Mouse (Mus musculus) splenic B cell, adult 2 months (primary cell): Measurements from ENCODE around the gene Gatc.
"Not testable (repeated sequence)": the region's sequence is repeated elsewhere in the genome, so short reads cannot be mapped to it uniquely, and the experiment has no call there.

ENCODE experiments used
- DNase-seq: peaks from one replicate; pipeline ENCODE4 v3.0.0-alpha.2; 2011; ENCODE audit warnings: low read depth, low spot score
- H3K27me3 ChIP-seq: 2 replicates; pipeline ENCODE4 v1.6.1; 2012; ENCODE audit warnings: mild to moderate bottlenecking, low read length, moderate library complexity, mixed read lengths; ENCODE audit not compliant: control insufficient read depth, poor library complexity, insufficient read depth, severe bottlenecking
- H3K36me3 ChIP-seq: 2 replicates; pipeline ENCODE4 v1.6.1; 2012; ENCODE audit warnings: mild to moderate bottlenecking, low read length, moderate library complexity, mixed read lengths; ENCODE audit not compliant: control insufficient read depth, poor library complexity, insufficient read depth, severe bottlenecking

The Gatc gene

DNA sequence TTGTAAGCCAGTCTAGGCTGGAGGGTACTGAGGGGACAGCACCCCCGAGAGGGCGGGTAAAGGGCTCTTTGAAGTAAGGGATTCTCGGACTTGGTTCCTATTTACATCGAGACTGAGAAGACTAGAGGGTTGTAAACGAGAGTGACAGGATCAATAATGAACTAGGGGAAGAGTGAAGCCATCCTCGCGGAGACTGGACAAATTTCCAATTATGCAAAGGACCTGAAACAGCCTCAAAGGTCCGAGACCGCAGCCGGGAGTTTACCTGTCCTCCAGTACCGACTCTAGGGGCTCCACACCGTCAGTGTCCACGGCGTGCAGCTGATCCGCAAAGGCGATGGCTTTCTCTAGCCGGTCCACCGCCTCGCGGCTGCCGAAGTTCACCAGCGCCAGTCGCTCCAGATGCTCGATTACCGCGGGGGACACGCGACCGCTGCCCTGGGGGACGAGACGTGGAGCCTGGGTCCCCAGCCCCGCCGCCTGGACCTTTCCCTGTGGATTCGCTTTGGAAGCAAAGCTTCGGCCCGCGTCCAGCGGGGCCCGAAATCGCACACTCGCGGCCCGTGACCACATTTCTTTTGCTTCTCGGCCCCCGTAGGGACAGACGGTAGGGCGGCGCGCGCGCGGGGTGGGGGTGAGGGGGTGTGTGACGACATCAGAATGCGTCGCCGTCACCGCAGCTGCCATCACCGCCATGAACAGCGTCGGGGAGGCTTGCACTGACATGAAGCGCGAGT lies at the start of gene Gatc, which contains the start of gene Triap1:
TSS of gene Gatc (minus strand) at position 602 of the 737 bp plus-strand sequence.
TSS of gene Triap1 (plus strand) at position 649 of the 737 bp plus-strand sequence.
- peaks cover 13% of the 10 kb centered on the region for H3K36me3 ChIP-seq
- peak; percentile 92 for DNase-seq
- no peaks in the 10 kb centered on the region for H3K27me3 ChIP-seq

DNA sequence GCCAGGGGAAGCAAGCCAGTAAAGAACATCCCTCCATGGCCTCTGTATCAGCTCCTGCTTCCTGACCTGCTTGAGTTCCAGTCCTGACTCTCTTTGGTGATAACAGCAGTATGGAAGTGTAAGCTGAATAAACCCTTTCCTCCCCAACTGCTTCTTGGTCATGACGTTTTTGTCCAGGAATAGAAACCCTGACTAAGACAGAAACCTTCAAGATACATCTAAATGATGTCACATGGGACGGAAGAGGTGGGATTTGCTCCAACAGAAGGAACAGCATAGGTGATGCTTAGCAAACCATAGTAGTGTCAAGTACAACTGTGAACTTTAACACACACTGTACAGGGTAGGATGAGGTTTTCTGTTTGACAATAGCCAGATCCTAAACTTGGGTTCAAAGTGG lies 37.9 kb upstream of the Gatc start:
- not testable (repeated sequence) for DNase-seq, H3K36me3 ChIP-seq, H3K27me3 ChIP-seq

DNA sequence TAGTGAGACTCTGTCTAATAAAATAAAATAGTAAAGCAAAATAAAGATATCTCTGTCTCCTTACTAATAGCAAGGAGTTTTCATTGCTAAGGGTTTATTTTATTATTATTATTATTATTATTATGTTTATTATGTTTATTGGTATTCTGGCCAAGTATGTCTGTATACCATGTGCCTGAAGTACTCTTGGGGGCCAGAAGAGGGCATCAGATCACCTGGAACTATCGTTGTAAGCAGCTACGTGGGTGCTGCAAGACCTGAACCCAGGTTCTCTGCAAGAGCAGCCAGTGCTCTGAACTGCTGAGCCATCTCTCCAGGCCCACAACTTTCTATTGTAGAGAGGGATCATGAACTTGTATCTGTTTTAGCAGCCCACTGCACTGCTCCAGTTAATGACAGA lies 34.5 kb upstream of the Gatc start:
- Histone ChIP-seq H3K36me3 (no peaks in the 10 kb centered on the region), H3K27me3 (0 out of 2 replicates have a peak, but pooled peaks cover 1% of the 10 kb centered on the region)
- DNase-seq = peak; percentile 17

DNA sequence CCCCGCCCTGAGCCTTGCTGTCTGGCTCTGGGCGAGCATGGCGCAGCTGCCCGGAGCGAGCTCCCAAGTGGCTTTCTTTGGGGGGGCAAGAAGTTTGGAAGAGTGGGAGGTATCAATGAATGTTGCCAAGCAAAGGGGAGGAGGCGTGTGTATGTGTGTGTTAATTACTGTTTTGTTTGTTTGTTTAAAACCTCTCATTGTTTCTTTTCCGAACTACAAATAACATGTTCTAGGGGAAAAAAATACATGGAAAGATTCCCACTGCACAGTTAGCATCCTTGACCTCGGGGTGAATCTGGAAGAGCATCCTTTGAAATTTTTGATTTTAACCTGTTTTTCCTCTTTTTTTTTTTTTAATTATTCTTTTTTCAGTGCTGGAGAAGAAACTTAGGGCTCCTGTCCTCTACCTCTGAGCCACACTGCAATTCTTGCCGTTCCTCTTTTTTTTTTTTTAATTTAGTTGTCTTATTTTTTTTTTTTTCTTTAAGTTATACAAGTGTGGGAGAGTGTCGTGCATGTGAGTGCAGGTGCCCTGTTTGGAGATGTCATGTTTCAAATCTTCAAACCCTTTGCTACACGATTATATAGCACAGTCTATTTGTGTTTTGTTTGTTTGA lies 33.3 kb upstream of the Gatc start:
- Histone ChIP-seq H3K27me3 (no peaks in the 10 kb centered on the region), H3K36me3 (no peaks in the 10 kb centered on the region)
- no peak for DNase-seq

DNA sequence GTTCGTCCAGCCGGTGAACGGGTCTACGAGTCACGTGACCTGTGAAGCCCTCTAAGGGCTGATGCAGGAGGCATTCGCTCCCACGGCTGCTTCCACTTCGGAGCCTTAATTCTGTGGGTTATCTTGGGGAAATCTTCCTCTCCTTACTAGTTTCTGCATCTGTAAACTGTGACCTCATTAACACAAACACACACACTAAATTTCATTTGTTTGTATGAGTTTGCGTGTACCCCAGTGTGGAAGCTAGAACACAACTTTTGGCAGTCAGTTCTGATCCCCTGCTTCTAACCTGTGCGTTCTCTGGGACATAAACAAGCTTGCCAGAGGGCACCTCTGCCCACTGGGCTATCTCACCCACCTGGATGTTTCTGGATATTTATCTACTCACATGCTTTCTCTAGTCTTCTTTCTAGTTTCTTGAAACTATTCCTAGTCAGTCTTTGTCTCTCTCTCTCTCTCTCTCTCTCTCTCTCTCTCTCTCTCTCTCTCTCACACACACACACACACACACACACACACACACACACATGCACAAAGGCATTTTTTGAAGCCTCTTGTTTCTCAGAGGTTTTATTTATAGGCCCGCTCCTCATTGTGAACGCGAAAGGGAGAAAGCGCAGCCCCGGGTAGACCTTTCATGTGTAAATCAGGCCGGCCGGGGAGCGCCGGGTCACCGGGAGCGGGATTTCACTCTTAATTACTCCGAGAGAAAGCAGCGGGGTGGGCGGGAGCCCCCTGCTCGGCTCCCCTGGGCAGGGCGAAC lies 32.6 kb upstream of the Gatc start:
- DNase-seq = no peak
- H3K36me3 ChIP-seq = no peaks in the 10 kb centered on the region
- no peaks in the 10 kb centered on the region for H3K27me3 ChIP-seq

DNA sequence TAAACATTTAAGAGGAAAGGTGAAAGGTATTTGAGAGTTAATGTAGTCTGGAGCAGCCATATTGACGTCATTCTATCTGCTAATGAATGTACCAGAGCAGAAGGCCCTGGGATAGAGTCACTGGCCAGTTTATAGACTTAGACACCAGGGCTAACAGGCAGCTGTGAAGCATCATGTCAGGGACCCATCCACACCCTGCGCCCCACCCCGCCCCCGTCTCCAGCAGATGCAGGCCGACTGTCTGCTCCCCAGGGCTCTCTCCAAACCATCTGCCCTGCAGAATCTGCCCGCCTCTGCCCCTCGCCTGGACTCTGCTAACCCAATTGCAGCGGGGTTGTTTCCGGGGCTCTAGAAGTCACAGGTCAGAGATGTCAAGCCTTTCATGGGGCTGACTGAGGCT lies 30.8 kb upstream of the Gatc start:
- no peak for DNase-seq
- Histone ChIP-seq H3K36me3 (no peaks in the 10 kb centered on the region), H3K27me3 (no peaks in the 10 kb centered on the region)

DNA sequence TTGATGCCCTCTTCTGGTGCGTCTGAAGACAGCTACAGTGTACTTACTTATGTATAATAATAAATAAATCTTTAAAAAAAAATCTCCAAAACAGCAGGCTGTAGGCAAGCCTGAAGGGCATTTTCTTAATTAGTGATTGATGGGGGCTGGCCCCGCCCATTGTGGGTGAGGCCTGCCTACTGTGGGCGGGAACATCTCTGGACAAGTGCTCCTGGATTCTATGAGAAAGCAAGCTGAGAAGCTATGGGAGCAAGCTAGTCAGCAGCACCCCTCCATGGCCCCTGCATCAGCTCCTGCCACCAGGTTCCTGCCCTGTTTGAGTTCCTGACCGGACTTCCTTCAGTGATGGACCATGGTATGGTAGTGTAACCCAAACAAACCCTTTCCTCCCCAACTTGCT lies 23.8 kb upstream of the Gatc start:
- H3K27me3 ChIP-seq = no peaks in the 10 kb centered on the region; the same call in 1 of the 2 replicates
- DNase-seq = no peak
- H3K36me3 ChIP-seq = no peaks in the 10 kb centered on the region

DNA sequence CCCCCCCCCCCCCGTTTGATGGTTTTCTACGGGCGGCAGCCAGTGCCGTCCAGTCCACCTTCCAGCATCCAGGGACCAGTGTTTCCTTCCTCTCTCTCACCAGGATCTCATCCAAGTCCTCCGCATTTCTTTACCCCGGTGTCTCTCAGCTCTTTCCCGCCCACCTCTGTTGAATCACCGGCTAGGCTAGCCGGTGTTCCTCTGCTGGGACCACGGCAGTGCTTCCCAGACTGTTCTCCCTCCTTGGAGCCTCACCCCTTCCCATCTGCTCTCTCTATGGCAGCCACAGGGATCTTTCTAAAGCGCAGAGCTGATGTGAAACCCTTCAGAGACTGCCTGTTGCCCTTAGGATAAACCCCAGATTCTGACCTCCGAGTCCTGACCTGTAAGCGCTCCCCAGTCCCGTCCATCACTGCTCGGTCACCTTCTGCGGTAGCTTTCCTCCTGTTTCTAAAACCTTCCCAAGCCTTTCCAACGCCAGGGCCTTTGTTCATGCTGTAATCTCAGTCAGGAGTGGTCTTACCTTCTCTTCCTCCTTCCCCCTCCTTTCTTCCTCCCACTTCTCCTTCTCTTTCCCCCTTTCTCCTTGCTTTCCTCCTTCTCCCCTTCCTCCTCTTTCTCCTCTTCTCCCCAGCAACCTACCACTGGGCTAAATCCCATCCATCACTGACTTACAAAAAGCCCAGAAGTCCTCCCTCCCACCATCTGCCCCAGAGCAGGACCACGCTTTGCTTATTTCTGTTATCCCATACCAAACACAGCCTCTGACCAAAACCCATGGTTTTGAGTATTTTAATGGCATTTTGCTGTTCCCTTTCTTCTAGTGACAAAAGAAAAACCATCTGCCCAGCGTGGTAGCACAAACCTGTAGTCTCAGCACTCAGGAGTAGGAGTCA lies 22.1 kb upstream of the Gatc start:
- Histone ChIP-seq H3K36me3 (no peaks in the 10 kb centered on the region), H3K27me3 (no peaks in the 10 kb centered on the region; the same call in 1 of the 2 replicates)
- DNase-seq = no peak

DNA sequence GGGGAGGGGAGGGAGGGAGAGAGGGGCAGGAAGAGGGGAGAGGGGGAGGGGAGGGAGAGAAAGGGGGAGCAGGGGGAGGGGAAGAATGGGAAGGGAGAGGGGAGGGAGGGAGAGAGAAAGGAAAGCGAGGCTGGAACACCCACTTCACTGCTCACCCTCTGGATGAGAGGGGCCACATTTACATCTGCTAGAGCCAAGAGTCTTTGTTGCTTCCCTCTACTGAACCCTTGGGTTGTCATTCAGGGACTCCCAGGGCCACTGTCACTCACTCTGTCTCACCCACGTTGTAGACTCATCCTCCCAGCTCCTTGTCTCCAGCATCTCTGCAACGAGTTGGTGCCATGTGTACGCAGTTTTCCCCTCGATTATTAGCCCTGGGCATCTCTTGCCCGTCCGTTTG lies 21.2 kb upstream of the Gatc start:
- no peaks in the 10 kb centered on the region; the same call in 1 of the 2 replicates for H3K27me3 ChIP-seq
- no peaks in the 10 kb centered on the region for H3K36me3 ChIP-seq
- DNase-seq = no peak

DNA sequence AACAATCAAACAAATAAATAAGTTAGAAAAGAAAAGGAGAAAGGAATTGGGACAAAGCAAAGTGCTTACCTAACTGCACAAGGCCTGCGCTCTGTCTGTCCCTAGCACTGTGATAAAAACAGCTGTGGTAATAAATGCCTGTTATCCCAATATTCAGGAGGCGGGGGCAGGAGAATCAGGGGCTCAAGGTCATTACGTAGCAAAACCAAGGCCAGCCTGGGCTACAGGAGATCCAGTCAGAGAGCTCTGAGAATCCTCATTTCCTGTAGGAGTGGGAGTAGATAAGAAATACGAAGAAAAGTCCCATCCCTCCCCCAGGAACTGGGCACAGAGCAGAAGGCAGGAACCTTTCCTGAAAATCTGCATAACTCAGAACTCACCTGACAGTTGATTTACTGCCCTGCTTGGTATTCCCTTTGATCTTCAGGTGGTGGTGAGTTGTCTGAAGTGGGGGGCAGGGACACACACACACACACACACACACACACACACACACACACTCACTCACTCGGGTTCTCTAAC lies 18.9 kb upstream of the Gatc start:
- H3K27me3 ChIP-seq = no peaks in the 10 kb centered on the region; the same call in 1 of the 2 replicates
- no peak for DNase-seq

DNA sequence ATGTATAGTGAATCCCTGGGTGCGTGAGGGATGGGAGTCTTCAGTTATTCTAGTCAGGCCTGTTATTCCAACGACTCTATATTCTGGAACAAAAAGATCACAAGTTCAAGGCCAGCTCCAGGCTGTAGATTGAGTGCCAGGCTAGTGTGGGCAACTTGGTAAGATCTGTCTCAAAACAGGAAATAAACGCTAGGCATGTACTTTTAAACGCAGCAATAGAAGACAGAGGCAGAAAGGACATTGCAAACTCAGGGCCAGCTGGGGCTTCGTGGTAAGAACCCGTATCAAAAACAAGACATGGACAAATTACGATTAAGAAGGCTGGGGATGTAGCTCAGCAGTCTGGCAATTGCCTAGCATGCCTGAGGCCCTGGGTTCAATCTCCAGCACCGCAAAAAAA lies 18.5 kb upstream of the Gatc start:
- no peak for DNase-seq

More for the DNA sequence above, 18.9 kb upstream of the Gatc start:
- no peaks in the 10 kb centered on the region for H3K36me3 ChIP-seq

DNA sequence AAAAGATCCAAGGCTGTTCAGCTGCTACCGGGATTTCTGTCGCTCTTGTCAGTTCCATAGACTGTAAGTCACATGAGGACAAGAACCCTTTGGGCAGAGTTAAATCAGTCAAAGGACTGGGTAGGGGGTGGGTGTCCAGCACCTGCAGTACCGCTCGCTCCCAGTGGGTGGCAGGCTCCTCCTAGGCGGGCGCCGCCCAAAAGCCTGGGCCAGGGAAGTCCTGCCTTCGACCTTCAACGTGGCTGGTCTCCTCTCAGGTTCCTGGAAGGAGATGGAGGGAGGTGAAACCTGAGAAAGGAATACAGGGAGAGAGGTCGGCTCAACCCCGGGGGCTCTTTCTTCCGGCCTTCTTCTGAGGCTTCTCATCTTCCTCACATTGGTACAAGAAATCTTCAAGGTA lies 17.9 kb upstream of the Gatc start:
- no peaks in the 10 kb centered on the region; the same call in 1 of the 2 replicates for H3K27me3 ChIP-seq
- peak; percentile 85 for DNase-seq

More for the DNA sequence above, 18.5 kb upstream of the Gatc start:
- no peaks in the 10 kb centered on the region; the same call in 1 of the 2 replicates for H3K27me3 ChIP-seq
- no peaks in the 10 kb centered on the region for H3K36me3 ChIP-seq

DNA sequence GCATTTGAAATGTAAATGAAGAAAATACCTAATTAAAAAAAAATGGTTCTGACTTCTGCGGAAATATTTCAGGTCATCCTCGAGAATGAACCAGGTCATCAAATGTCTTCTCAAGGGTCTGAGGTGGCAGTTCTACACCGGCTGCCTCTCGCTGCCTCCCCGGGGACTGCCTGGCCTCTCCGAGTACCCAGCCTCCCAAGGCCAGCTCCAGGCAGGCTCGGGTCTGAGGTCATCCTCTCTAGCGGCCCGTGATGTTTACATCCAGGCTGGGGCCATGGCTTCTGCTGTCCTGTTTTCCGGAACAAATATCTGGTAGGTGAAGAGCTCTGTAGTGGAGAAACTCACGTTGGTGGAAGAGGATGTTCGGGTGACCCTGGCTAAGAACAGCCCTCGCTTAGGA lies 14.1 kb upstream of the Gatc start:
- no peak for DNase-seq
- Histone ChIP-seq H3K36me3 (no peaks in the 10 kb centered on the region), H3K27me3 (no peaks in the 10 kb centered on the region)

More for the DNA sequence above, 17.9 kb upstream of the Gatc start:
- H3K36me3 ChIP-seq = no peaks in the 10 kb centered on the region

DNA sequence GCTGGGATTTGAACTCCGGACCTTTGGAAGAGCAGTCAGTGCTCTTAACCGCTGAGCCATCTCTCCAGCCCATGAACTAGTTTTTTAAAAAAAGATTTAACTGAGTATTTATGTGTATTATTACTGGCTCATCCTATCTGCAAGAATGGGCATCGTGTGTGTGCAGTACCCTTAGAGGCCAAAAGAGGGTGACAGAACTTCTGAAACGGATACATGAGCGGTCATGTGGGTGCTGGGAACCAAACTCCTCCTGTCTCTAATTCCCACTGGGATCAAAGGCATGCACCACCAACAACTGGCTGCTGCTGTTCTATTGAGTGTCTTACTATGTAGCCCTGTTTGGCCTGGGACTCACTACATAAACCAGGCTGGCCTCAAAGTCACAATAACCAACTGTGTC lies 10.4 kb upstream of the Gatc start:
- H3K27me3 ChIP-seq = no peaks in the 10 kb centered on the region
- DNase-seq = no peak
- no peaks in the 10 kb centered on the region; the same call in 1 of the 2 replicates for H3K36me3 ChIP-seq
